Mouse (Mus musculus): ENCODE data around the gene Hsf4.
"Not testable (repeated sequence)": the region's sequence is repeated elsewhere in the genome, so short reads cannot be mapped to it uniquely, and the experiment has no call there.

The Hsf4 gene

DNA sequence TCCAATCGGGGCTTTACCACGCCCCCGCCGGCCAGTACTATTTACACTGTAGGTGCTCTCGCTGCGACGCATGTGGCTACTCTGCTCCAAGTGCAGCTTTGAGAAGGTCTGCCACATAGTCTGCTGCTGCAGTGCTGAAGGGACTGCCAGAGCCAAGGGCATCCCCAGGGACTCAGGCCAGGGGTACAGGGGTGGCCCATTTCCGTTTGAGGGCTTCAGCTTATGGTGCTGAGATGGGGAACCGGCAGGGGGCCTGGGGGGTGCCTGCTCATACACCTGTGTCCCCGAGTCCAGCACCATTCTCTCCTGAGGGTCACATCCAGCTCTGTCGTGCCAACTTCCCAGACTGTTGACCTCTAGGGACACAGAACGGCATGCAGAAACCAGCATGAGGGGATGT is 15.9 kb downstream of the Hsf4 start:
- no peak for DNase-seq (ENCODE audit: low spot score in 2 of 2)

DNA sequence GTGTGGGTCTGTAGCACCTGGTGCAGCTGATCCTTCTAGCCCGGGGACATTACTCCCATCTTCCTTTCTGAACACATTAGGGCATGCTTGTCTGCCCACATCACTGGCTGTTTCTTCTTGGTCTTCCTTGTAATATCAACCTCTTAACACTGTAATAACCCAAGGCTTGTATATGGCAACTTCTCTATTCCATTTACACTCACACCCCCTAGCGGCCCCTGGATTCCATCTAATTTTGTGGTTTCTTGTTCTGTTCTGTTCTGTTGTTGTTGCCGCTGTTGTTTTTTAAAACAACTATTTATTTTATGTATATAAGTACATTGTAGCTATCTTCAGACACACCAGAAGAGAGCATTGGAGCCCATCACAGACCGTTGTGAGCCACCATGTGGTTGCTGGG is 17.3 kb downstream of the Hsf4 start:
- DNase-seq (ENCODE audit: low spot score in 2 of 2) = no peak

DNA sequence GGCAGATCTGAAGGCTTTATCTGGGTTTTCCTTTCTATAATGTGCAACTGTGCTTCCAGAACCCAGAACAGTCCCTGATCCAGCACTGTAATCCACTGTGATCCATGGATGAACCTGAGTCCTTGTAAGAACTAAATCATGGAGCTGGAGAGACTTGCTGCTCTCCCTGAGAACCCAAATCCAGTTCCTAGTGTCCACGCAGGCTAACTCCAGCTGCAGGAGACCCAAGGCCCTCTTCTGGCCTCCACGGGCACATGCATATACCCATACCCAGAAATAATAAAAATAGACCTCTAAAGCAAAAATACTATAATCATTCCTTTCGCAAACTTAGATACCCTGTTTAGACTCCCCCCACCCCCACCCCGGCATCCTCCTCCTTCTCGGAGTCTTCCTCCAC is 18.6 kb downstream of the Hsf4 start:
- DNase-seq (ENCODE audit: low spot score in 2 of 2) = no peak

DNA sequence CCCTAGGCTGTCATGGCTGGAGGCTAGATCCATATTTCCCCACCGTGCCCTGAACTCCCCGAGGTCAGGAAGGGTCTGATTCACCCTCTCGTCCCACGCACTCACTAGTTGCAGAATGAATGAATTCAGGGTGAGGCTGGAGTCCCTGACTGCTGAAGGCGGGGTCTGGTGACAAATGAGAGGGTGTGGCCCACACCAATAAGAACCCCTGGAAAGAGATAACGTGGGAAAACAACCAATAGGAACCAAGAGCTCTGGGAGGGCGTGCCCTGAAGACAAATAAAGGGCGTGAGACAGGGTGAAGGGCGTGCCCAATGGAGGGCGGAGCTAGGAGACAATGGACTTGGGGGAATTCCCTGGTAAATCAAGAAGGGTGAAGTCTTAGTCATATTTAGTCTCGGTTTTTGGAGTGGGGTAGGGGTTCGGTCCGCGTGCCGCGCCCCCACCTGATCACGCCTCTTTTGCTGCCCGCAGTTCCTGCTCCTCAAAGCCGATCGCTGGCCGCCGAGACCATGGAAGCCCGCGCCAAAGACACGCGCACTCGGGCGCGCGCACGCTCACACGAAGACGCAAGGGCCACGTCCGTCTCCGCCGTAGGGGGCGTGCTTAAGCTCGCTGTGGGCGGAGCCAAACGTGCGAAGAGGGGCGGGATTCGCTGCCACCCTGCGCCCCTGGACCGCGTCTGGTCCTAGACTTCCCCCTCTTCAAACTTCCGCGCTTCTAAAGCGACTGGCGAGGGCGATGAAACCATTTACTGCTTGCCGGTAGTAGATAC is 19.5 kb downstream of the Hsf4 start:
- peak; percentile 95 to 97 for DNase-seq (ENCODE audit: low spot score in 2 of 2)

DNA sequence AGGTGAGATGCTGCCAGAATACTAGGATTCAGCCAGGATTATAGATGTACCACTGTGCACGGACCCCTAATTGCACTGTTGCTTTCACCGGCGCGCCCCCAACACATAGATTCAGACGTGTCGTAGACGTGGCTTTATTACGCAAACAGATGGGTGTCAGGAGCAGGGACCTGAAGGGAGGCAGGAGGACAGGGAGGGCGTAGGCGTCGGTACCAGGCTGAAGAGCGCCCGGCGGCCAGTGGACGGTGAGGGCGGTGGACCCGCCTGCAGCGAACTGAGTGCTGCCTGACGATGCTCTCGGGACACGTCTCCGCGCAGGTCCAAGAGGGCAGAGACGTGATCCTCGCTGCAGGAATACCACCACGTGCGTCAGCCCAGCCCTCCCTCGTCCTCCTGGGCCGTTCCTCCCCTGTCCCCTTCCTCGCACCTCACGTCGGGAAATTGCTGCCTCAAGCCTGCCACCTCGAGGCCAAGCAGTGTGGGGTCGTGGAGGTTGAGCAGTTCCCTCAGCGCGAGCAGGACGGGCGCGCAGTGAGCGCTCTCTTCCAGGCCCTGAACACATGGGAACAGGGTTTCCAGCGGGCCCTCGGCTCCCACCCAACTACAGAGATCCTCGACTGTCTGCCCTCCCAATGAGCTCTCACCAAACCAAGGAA is 20.3 kb downstream of the Hsf4 start, which contains the start of gene 4931428F04Rik:
Gene 4931428F04Rik (minus strand): TSS at position 60 of the 656 bp plus-strand sequence.
- peak in 1 of 2 experiments; percentile 38 for DNase-seq (ENCODE audit: low spot score in 2 of 2)

DNA sequence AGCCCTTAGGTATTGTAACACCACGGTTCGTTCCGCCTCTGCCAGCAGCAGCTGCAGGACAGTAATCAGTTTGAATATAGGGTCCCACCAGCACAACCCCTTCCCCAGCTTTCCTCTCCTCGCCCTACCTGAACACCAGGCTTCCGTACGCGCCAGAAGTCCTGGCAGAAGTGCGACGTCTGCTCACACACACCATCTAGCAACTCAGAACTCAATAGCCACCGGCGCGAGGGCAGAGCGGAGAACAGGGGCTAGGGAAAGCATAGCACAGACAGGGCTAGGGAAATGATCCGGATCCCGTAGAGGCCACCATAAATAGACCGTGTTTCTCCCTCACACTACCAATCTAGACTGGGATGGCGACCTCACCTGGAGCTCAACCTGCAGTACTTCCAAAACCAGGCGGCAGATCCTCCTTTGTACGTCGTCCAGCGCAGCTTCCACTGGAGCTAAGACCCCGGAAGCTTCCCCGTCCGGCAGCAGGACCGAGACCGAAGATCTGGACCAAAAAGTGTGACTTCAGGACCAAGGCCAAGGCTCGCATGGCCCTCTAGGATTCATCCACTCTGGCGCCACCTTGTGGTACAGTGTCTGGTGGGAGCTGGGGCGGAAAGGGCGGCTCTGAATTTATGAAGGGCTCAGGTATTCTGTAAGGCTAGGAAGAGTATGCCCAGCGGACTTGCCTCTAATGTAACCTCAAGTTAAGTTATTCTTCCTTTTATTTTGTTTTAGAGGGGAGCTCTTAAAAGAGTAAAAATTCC is 21.1 kb downstream of the Hsf4 start:
- peak; percentile 76 to 80 for DNase-seq (ENCODE audit: low spot score in 2 of 2)

DNA sequence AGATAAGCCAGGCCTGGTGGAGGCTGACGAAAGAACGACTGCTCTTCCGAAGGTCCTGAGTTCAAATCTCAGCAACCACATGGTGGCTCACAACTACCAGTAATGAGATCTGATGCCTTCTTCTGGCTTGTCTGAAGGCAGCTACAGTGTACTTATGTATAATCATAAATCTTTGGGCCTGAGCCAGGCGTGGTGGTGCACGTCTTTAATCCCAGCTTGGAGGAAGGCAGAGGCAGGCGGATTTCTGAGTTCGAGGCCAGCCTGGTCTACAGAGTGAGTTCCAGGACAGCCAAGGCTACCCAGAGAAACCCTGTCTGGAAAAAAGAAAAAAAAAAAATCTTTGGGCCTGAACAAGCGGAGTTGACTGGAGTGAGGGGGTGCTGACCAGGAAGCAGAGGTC is 21.8 kb downstream of the Hsf4 start:
- DNase-seq (ENCODE audit: low spot score in 2 of 2) = not testable (repeated sequence)

DNA sequence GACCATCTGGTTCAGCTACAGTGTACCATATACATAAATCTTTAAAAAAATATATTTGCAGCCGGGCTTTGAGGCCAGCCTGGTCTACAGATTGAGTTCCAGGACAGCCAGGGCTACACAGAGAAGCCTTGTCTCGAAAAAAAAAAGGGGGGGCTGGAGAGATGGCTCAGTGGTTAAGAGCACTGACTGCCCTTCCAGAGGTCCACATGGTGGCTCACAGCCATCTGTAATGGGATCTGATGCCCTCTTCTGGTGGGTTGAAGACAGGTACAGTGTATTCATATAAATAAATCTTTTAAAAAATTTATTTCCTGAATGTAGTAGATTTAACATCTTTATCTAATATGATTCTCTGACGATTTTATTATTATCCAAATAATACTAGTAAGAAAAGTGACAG is 22.2 kb downstream of the Hsf4 start:
- not testable (repeated sequence) for DNase-seq (ENCODE audit: low spot score in 2 of 2)

DNA sequence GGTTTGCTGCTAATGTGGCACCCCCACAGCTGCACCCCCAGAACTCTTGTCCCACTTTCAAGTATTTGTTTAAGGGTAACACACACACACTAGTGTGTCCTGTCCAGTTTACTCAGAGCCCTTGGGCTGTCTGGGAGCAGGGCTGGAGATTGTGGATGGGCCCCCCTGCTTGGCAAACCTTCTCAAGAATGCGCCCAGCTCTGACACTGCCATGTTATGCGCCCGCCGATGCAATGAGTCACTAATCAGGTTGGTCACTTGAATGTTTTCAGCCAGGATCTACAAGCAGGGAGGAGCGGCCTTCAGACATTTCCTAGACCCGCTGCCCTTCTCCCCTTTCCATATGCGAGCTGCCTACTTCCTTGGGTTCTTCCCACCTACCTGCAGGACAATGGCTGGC is 22.9 kb downstream of the Hsf4 start:
- DNase-seq (ENCODE audit: low spot score in 2 of 2) = no peak

DNA sequence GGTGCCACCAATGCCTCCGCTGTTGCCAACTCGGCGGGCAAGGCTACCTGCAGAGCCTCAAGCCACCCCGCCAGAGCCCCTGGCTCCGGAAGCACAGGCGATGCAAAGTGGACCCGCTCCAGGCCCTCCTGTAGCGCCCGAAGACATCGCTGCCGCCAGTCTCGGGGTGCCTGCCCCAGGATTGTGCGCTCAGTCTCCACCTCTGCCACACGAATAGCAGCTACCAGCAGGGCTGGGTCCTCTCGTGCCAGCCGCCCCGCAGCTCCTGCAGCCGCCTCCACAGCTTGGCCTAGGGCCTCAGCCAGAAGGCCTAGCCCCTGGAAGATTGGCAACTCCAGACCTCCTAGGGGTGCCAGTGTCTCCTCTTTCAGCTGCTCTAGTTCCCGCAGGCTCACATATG is 23.8 kb downstream of the Hsf4 start:
- no peak for DNase-seq (ENCODE audit: low spot score in 2 of 2)

DNA sequence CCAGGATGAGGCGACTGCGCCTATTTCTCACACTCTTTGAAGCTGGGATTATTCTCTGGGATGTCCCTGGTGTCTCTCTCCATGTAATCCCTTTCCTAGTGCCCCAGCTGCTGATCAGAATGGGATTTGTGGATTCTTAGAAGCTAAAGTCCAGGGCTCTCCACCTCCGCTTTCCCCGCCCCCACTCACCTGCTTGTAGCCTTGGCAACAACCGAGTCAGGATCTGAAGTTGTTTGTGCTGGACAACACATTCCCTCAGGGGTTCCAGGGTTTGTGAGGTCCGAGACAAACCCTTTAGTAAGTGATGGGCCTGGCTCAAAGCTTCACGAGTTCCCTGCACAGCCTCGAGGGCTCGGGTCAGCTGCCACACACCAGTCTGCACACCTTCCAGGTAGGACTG is 25.2 kb downstream of the Hsf4 start:
- DNase-seq (ENCODE audit: low spot score in 2 of 2) = no peak

DNA sequence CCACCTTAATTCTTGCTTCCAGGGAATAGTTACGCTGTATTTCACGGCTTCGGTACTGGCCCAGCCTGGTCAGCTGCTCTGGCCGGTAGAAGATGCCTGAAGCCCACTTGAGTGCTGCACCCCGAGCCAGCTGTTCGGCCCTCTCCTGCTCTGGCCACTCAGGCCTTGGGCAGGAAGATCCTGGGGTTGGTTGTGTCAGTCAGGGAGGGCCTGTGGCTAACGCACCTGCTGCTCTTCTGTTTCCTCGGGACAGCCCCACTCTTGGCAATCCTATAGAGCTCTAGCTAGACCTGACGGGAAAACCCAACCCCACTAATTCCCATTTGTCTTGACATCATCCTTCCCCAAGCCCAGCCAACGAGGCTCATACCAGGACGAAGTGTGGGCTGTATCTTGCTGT is 25.7 kb downstream of the Hsf4 start:
- DNase-seq (ENCODE audit: low spot score in 2 of 2) = no peak

DNA sequence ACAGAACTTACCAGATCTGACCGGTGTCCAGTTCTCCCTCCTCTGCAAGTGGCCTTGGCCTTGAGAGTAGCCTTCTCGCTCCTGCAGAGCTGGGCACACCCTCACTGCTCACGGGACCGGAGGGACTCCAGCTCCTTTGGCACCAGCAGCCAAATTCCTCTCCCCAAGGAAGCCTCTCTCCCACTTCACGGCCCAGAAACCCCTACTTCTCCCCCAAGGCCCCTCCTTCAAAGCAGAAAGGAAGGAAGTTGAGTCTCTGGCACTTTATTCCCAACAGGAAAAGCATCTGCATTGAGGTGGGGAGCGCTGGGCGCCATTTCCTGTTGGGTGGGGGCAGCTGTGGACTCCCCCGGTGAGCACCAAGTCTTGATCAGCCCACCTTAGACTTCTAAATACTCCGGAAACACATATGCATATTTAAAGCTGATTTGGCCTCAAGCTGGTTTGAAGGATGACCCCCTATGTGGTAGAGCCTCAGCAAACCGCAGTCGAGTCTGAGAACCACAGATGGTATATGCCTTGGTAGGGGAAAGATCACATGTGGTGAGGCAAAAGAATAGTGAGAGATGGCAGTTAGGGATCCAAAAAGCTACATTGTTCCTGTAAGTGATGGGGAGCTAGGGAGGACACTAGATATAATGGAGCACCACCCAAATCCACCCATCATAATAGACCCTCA is 26.4 kb downstream of the Hsf4 start, which contains the start of gene Exoc3l:
Gene Exoc3l (minus strand): TSS at position 207 of the 679 bp plus-strand sequence.
- DNase-seq (ENCODE audit: low spot score in 2 of 2) = no peak

DNA sequence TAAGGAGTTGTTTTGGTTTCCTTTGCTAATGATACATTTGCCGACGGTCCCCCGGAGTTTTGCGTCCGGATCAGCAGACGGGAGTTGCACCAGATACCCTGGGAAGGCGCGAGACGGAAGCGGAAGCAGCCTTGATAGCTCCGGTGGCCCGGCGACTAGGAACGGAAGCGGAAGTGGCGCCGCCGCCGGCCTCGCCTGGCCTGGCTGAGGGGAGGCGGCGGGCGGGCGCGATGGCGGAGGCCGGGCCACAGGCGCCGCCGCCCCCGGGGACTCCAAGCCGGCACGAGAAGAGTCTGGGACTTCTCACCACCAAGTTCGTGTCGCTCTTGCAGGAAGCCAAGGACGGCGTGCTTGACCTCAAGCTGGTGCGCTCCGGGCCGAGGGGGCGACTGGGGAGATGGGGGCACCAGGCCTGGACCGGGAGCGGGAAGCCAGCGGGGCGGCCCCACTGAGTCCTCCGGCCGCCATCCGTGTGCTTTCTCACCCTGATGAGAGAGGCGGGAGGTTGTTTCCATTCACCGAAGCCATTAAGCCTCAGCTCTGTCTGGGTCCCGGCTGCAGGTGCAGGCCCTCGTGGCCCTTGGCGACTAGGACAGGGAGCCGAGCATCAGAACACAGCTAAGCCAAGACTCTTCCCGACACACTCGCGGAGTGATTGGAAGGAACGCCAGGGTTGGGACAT is 28.1 kb downstream of the Hsf4 start, which contains the start of gene E2f4:
Gene E2f4 (plus strand): TSS at position 153 of the 682 bp plus-strand sequence.
- DNase-seq (ENCODE audit: low spot score in 2 of 2) = peak; percentile 92 to 94

DNA sequence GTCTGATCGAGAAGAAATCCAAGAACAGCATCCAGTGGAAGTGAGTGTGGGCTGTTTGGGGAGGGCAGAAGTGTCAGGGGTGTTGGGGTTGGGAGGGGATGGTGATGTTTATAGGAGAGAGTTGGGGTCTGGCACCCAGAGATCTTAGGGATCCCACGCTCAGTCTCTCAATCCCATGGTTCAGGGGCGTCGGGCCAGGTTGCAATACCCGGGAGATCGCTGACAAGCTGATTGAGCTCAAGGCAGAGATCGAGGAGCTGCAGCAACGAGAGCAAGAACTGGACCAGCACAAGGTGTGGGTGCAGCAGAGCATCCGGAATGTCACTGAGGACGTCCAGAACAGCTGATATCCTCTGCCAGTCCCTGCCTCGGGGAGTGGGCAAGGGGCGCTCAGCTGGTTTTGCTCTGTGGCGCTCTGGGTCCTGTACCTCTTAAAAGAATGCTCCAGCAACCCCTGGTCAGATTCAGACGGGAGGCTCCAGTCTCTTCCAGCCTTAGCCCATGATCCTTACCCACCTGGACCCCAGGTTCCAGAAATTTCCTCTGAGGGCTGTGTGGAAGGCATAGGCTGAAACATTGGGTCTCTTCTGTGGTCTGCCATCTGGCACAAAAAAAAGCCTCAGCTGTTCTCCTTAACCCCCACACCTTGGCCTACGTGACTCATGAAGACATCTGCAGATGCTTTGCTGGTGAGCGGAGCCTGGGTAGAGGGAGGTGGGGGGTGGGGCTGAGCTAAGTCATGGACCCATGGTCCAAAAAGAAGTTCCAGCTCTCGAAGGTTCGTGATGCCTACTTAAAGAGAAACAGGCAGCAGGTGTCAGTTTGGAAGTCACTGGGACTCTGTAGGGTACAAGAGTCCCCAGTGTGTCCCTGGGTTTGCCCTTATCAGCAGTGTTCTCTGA is 29.0 kb downstream of the Hsf4 start:
- DNase-seq (ENCODE audit: low spot score in 2 of 2) = no peak

DNA sequence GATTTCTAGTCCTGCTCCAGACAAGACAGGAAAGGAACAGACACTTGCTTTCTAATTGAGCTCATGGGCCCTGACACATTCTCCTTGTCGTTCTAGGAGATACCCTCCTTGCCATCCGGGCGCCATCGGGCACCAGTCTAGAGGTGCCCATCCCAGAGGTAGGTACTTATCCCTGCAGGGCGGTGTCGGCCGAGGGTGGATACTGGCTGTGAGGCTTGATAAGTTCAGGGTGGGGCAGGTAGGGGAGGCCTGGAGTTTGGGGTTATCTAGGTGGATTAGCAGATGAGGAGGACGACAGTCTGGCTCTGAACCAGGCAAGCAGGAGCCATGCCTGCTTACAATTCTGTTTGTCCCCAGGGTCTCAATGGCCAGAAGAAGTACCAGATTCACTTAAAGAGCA is 30.4 kb downstream of the Hsf4 start:
- DNase-seq (ENCODE audit: low spot score in 2 of 2) = no peak

DNA sequence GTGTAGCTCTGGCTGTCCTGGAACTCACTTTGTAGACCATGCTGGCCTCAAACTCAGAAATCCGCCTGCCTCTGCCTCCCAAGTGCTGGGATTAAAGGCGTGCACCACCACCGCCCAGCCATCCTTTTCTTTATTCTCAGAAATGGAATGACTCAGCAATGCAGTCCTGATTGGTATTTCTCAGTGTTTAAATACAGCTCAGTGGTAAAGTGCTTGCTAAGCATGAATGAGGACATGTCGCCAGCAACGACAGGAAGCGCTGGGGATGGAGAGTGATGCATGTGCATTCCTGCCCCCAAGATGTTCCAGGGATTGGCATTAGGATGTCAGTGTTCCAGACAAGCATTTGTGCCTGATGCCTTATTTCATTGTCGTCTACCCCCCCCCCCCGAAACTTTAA is 33.8 kb downstream of the Hsf4 start:
- no peak for DNase-seq (ENCODE audit: low spot score in 2 of 2)

DNA sequence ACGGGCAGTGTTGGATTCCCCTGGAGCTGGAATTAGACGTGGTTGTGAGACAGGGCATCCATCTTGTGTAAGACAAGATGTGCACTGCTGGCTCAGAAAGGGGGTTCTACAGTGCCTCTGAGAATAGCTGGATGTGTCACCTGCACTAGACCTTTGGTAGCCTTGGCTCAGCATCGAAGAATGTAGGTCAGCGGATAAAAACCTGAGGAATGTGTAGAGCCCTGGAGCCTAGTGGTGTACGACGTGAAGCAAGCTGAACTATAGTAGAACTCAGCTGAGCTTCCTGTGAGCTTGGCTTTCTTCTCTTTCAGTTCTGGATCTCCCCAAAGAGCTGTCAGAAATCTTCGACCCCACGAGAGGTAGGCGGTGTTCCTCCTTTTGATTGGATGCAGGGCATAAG is 34.3 kb downstream of the Hsf4 start:
- no peak for DNase-seq (ENCODE audit: low spot score in 2 of 2)

DNA sequence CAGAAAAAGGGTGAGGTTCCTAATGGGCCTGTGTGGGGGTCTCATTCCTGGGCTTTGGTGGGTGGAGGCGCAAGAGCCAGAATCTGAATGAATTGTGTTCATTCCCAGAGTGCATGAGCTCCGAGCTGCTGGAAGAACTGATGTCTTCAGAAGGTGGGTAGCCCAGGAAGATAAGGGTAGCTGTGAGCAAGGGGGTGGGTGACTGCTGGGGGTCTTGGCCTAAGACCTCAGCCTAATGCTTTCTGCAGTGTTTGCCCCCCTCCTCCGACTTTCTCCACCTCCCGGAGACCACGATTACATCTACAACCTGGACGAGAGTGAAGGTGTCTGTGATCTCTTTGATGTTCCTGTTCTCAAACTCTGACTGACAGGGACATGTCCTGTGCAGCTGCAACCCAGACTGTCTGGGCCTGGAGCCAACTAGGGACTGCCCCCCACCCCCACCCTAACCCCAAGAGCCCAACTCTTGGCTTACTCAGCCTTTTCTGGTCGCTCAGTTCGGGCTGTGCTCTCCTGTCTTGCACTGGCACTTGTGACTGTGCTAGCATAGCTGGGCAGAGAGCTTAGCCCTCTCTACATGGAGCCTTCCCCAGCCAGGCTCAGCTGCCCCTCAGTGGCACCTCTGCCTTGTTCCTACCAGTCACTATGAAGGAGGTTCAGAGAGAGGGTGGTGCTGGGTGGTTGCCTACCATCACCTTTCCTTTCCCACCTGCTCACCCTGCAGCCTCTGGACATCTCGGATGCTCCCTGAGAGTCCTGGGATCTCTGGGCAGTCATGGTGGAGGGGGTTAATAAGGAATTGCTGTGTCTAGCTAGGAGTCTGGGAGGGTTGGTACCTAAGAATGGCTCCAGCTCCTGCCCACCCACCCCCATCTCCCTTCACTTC is 35.0 kb downstream of the Hsf4 start:
- no peak for DNase-seq (ENCODE audit: low spot score in 2 of 2)

Data from frontal cortex, postnatal 36 days (tissue).